Mouse (Mus musculus) embryo, embryonic 9.5 days (tissue): ENCODE results near the gene Hexim1.
A peak's percentile ranks its signal among the peaks of the same experiment; 100 is the strongest.

ENCODE experiments used
- DNase-seq: peaks from one replicate; pipeline ENCODE4 v3.0.0-alpha.2; 2017; ENCODE audit errors: extremely low spot score

The Hexim1 gene

GRCm38 (mm10) chr11:103116008-103116818 lies at the start of gene Hexim1:
TSS of gene Hexim1 (plus strand) at chr11:103116231.
- peak; percentile 100 for DNase-seq

- DNase-seq = no peak
Observed at GRCm38 (mm10) chr11:103067051-103067361, 49.0 kb upstream of the Hexim1 start.

- no peak for DNase-seq
Observed at GRCm38 (mm10) chr11:103067457-103068001, 48.5 kb upstream of the Hexim1 start.

- DNase-seq = no peak
Observed at GRCm38 (mm10) chr11:103068272-103068671, 47.8 kb upstream of the Hexim1 start.

- no peak for DNase-seq
Observed at GRCm38 (mm10) chr11:103068884-103069283, 47.1 kb upstream of the Hexim1 start.

DNA sequence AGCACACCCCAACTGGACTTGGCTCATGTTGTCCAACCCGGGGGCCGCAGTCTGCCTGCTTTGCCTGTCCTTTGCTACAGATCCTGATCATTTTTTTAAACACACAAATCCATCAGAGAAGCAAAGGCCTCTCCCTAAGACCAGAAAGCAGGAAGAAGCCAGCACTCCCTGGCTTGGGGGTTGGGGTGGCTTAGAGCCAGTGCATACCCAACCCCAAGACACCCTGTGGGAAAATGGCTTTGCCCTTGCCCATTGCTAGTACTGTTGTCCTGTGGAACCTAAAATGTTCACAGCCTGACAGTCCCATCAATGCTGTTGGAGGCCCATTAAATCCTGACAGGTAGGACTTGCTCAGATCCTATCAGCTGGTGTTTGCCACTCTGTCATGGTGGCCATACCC lies 46.3 kb upstream of the Hexim1 start:
- no peak for DNase-seq

- no peak for DNase-seq
Observed at GRCm38 (mm10) chr11:103070322-103070880, 45.6 kb upstream of the Hexim1 start.

DNA sequence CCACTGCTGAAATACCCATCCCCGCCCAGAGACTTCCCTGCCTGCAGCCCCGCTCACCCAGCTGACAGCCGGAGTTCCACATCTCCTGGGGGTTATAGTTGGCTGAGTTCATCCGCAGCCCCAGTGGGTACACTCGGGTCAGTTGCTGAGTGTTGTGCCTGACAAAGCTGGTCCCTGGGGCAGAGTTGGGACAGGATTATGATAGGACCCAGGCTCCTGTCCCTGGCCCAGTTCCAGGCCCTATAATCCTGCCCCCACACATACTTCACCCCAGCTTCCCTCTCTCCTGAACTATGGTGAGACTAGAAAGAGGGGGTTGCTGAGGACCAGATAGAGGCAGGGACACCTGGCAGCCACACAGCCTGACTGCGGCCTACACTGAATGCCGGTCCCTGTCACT lies 42.4 kb upstream of the Hexim1 start:
- DNase-seq = no peak

DNA sequence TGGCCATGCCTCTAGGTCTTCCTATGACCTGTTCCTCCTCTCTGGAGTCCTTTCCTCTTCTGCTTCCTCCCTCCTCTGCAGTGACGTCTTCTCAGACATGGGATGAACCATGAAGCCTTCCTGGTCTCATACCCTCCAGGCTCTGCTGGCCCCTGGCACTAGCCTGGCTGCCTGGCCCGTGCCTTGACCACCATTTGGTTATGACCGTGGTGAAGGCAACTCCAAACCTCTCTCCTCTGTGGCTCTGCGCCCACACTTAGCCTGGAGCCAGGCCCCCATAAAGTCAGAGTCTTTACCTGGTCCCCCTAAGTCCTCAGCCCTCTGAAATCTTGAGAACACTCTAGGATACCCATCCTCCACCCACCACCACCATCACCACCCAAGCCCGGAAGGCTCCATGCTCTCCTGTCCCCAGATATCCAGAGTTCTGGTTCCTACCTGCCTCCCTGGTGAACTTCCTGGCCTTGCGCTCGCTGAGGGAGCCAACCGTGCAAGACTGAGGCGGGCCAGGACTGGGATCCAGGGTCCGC lies 41.8 kb upstream of the Hexim1 start:
- DNase-seq = no peak

DNA sequence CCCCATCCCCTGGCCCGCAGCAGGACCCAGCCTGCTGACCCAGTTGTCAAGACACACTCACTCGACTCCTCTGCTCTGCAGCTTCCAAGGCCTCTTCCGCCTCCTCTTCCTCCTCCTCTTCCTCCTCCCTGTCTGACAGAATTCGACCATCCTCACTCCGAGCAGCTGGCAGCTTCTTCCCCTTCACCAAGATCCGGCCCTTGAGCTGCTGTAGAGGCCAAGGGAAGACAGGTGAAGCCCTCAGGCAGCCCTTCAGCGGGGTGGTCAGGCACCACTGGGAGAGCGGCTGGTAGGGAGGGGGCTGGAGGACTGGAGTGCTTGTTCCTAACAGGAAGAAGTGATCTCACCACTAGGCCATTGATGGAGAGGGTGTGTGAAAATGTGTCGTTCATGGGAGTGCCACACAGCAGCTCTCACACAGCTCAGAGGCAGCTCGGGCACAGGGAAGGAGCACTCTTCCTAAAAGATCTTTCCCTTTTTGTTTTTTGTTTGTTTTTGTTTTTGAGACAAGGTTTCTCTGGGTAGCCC lies 41.2 kb upstream of the Hexim1 start:
- no peak for DNase-seq

DNA sequence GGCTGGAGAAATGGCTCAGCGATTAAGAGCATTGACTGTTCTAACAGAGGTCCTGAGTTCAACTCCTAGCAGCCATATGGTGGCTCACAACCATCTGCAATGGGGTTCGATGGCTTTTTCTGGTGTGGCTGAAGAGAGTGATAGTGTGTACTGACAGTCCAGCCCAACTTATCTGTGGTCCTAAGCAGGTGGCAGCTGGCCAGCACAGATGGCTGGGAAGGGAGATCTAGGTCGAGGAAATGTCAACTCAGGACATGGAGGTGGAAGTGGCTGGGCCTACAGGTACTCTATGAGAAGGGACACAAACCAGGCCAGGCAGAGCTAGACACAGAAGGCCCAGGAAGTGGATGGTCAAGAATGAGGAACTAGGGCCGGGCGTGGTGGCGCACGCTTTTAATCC lies 40.0 kb upstream of the Hexim1 start:
- no peak for DNase-seq

- DNase-seq = no peak
Observed at GRCm38 (mm10) chr11:103076581-103076980, 39.5 kb upstream of the Hexim1 start.

DNA sequence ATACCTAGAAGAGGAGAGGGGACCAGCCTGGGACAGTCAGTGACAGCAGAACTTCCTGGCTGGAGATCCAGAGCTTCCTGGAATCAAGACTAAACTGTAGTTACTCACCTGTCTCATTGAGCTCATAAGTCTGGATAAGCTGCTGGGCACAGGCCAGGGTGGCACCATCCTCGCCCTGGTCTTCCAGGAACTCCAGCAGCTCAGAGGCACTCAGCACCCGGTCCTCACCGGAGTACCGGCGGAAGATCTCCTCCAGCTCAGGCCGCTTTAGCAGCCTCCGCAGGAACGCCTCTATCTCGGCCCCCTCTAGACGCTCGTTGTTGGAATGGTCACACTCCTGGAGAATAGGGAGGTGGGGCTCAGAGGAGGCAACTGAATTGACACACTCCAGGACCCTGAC lies 37.9 kb upstream of the Hexim1 start:
- no peak for DNase-seq

GRCm38 (mm10) chr11:103080323-103081091 lies 35.5 kb upstream of the Hexim1 start:
- DNase-seq = peak; percentile 66

- DNase-seq = no peak
Observed at GRCm38 (mm10) chr11:103081631-103082030, 34.4 kb upstream of the Hexim1 start.

DNA sequence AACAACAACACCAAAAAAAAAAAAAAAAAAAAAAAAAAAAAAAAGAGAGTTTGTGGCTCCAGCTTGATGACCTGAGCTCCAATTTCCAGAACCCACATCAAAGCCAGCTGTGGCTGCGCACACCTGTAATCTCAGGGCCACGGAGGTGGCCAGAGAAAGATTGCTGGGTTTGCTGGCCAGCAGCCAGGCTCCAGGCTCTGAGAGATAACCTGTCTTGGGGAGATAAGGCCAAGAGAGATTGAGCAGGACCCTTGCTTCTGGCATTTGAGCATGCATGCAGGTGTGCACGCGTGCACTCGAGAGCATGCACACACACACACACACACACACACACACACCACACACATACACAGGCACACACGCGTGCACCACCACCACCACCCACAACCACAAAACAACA lies 22.7 kb upstream of the Hexim1 start:
- DNase-seq = no peak

GRCm38 (mm10) chr11:103093862-103094833 lies 21.9 kb upstream of the Hexim1 start:
- no peak for DNase-seq

DNA sequence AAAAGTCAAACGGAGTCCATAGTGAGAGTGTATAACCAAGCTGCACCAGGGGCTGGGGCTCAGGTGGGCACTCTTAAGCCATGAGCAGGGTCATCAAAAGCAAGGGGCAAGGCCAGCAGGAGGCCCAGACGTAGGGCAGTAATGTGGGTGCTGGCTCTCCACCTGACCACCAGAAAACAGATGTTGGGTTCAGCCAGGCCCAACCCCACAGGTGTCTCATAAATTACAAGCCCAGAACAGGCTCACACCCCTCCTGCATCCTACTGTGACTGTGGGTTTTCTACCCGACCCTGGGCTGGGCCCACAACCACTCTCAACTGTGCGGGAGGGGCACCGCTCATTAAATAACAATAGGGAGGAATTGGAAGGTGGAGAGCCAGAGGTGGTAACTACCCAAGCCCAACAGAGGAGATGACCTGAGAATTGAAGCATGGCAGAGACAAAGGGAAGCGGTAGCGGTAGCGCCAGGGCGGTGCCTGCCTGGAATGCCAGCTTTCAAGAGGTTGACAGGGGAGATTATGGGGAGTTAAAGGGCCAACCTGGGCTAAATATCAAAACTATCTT lies 20.8 kb upstream of the Hexim1 start:
- DNase-seq = no peak

GRCm38 (mm10) chr11:103095801-103096200 lies 20.2 kb upstream of the Hexim1 start:
- no peak for DNase-seq
